Mouse (Mus musculus) leukemia stem cell, adult 10-12 weeks (primary cell): ENCODE data around the gene Olfr1506. TPM values are rescaled to one million over a fixed set of nuclear protein-coding genes. Genes with fewer than 3 reads are reported as not detected.

ENCODE experiments used
- polyA plus RNA-seq: library from polyadenylated mRNA; stranded (reverse); fragments of >175 nt; gene quantifications from 2 replicates; pipeline ENCODE4 v1.2.3, GENCODE M21; 2012; ENCODE audit warnings: low replicate concordance

The Olfr1506 gene
- polyA plus RNA-seq, result not detected in 2 replicates

DNA sequence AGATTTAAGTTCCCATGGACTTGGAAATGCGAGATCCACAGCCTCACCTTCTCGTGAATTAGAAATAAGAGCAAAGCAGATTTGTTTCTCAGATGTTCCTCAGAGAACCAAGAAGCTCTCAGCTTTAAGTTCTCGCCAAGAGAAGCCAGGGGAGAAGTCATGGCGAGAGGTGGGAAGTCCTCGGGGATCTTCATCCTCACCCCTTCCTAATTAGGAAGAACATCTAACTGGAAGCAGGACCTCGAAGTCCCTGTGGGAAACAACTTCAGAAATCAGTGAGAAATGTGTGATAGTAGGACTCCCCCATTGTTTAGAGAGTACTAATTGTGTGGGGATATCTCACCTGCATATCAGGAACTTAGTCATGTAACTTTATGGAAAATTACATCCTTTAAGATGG, at the start of gene Olfr1506:
TSS of gene Olfr1506 (minus strand) at position 101 of the 400 bp plus-strand sequence.

DNA sequence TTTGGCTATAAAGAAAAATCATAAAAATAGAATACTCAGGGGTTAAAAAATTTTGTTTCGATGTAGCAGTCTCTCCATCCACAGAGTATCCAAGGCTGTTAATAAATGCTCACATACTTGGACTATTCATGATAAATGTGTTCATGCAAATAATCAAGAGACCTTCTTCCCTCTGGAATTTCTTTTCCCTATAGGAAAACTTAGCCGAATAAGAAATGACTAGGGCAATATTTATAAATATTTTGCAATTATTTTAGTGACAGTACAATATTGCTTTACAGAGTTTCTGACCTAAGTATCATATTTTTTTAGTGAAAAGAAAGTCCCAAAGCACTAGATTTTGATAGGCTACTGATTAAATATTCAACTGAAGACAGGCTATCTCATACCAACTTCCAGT, 46.6 kb upstream of the Olfr1506 start, which contains the start of gene Olfr1271:
TSS of gene Olfr1271 (minus strand) at position 101 of the 400 bp plus-strand sequence.

DNA sequence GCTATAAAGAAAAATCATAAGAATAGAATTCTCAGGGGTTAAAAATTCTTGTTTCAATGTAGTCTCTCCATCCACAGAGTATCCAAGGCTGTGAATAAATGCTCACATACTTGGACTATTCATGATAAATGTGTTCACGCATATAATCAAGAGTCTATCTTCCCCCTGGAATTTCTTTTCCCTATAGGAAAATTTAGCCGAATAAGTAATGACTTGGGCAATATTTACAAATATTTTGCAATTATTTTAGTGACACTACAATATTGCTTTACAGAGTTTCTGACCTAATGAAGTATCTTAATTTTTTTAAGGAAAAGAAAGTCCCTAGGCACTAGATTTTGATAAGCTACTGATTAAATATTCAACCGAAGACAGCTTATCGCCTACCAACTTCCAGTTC, 33.2 kb upstream of the Olfr1506 start, which contains the start of gene Olfr142:
TSS of gene Olfr142 (minus strand) at position 101 of the 400 bp plus-strand sequence.

Other genes with a start within 250 kb of the Olfr1506 start
- not detected in 2 replicates for gene Olfr1261, start 233.3 kb downstream of the Olfr1506 start, polyA plus RNA-seq
- not detected in 2 replicates for gene Olfr1262, start 224.3 kb downstream of the Olfr1506 start, polyA plus RNA-seq
- not detected in 2 replicates for gene Olfr1263, start 212.4 kb downstream of the Olfr1506 start, polyA plus RNA-seq
- not detected in 2 replicates for gene Olfr1264, start 198.9 kb downstream of the Olfr1506 start, polyA plus RNA-seq
- gene Olfr1265, start 189.2 kb downstream of the Olfr1506 start, polyA plus RNA-seq, result not detected in 2 replicates
- gene Olfr140, start 160.9 kb downstream of the Olfr1506 start, polyA plus RNA-seq, result not detected in 2 replicates
- not detected in 2 replicates for gene Olfr1269, start 103.1 kb downstream of the Olfr1506 start, polyA plus RNA-seq
- not detected in 2 replicates for gene Olfr32, start 82.2 kb downstream of the Olfr1506 start, polyA plus RNA-seq
- gene Olfr1270, start 71.4 kb downstream of the Olfr1506 start, polyA plus RNA-seq, result not detected in 2 replicates
- not detected in 2 replicates for gene Olfr142, start 33.1 kb upstream of the Olfr1506 start, polyA plus RNA-seq
- not detected in 2 replicates for gene Olfr1271, start 46.5 kb upstream of the Olfr1506 start, polyA plus RNA-seq
- 0.09 TPM in 1 of 2 replicates, not detected in the other for gene Olfr1272, start 68.3 kb upstream of the Olfr1506 start, polyA plus RNA-seq
- gene Gm13769, start 97.7 kb upstream of the Olfr1506 start, polyA plus RNA-seq, result not detected in 2 replicates
- not detected in 2 replicates for gene Olfr1274-ps, start 174.2 kb upstream of the Olfr1506 start, polyA plus RNA-seq